Mouse (Mus musculus) stomach, postnatal 0 days (tissue): Measurements from ENCODE around the gene Dnajc8. TPM values are rescaled to one million over a fixed set of nuclear protein-coding genes. Genes with fewer than 3 reads are reported as not detected.

ENCODE experiments used
- ATAC-seq: fragments of 200-750 bp; cut with Nextera tagmentation; 2 replicates; pipeline ENCODE4 v1.8.0; 2017; ENCODE audit not compliant: low FRiP score, low TSS enrichment
- DNase-seq: peaks from one replicate; pipeline ENCODE4 v3.0.0-alpha.2; 2016; ENCODE audit warnings: low spot score
- H3K27ac ChIP-seq: fragments of 300-500 bp; sonication (generic); replicated peaks from 2 replicates; pipeline ENCODE4 v1.5.1; 2014; ENCODE audit warnings: mild to moderate bottlenecking, control low read depth
- H3K27me3 ChIP-seq: fragments of 300-500 bp; sonication (generic); 2 replicates; pipeline ENCODE4 v1.6.1; 2014; ENCODE audit warnings: low read length; ENCODE audit not compliant: control insufficient read depth, insufficient read depth
- H3K36me3 ChIP-seq: fragments of 300-500 bp; sonication (generic); 2 replicates; pipeline ENCODE4 v1.6.1; 2014; ENCODE audit warnings: low read length, mixed read lengths; ENCODE audit not compliant: control insufficient read depth, insufficient read depth
- H3K4me1 ChIP-seq: fragments of 300-500 bp; sonication (generic); replicated peaks from 2 replicates; pipeline ENCODE4 v1.6.1; 2014; ENCODE audit warnings: antibody characterized with exemption; ENCODE audit not compliant: control insufficient read depth, insufficient read depth
- H3K4me2 ChIP-seq: fragments of 300-500 bp; sonication (generic); replicated peaks from 2 replicates; pipeline ENCODE4 v1.6.1; 2014; ENCODE audit warnings: low read depth, mild to moderate bottlenecking, control low read depth, moderate library complexity
- H3K4me3 ChIP-seq: fragments of 300-500 bp; sonication (generic); 2 replicates; pipeline ENCODE4 v1.5.1; 2014; ENCODE audit warnings: low read depth, low read length, control low read depth
- H3K9ac ChIP-seq: fragments of 300-500 bp; sonication (generic); 2 replicates; pipeline ENCODE4 v1.6.1; 2014; ENCODE audit warnings: mild to moderate bottlenecking, low read length, control low read depth, mixed read lengths
- H3K9me3 ChIP-seq: fragments of 300-500 bp; sonication (generic); 2 replicates; pipeline ENCODE4 v1.6.1; 2016; ENCODE audit warnings: low read length; ENCODE audit not compliant: control insufficient read depth
- CTCF ChIP-seq: IDR thresholded peaks from 2 replicates; pipeline ENCODE4 v1.5.1; 2016; ENCODE audit warnings: antibody characterized with exemption, low read depth, mild to moderate bottlenecking, moderate library complexity
- EP300 ChIP-seq: optimal IDR thresholded peaks from 2 replicates; pipeline ENCODE3; 2016; ENCODE audit warnings: antibody characterized with exemption
- WGBS: fragments of 180-500 bp; shearing (Covaris S2); extraction: QIAGEN DNeasy Blood & Tissue Kit; methylation state at CpG from one replicate; pipeline ENCODE4 v1.1.7; 2014; 5-methylcytosine and 5-hydroxymethylcytosine counted together
- polyA plus RNA-seq: library from polyadenylated mRNA; unstranded; fragments of >200 nt; fragmentation: Nextera tagmentation; extraction: Ambion mirVana; gene quantifications from 2 replicates; pipeline ENCODE4 v1.2.1, GENCODE M21; 2015

Gene Dnajc8
- polyA plus RNA-seq, 1 experiment from 2014 or later, result 103 TPM

GRCm38 (mm10) chr4:132492178-132493060 is 42.9 kb upstream of the Dnajc8 start:
- TF ChIP-seq EP300, result no peak
- no peak for TF ChIP-seq CTCF
- WGBS, result 67% methylated on average over 10 of the region's 10 CpGs
- Histone ChIP-seq H3K27me3 (no peaks in the 10 kb centered on the region), H3K9me3 (no peaks in the 10 kb centered on the region), H3K36me3 (peaks cover 11% of the 10 kb centered on the region), H3K9ac (no peak overlapping the region), H3K4me3 (no peak overlapping the region), H3K4me2 (no peak overlapping the region), H3K27ac (no peak overlapping the region), H3K4me1 (no peaks in the 10 kb centered on the region)
- ATAC-seq (no peak), DNase-seq (no peak)

GRCm38 (mm10) chr4:132494271-132494918 is 41.0 kb upstream of the Dnajc8 start:
- DNase-seq (no peak), ATAC-seq (no peak)
- H3K9ac ChIP-seq, result no peak overlapping the region
- no peak overlapping the region for H3K4me3 ChIP-seq
- peaks cover 22% of the 10 kb centered on the region for H3K36me3 ChIP-seq
- WGBS, result 88% methylated on average over 20 of the region's 20 CpGs
- TF ChIP-seq CTCF (no peak), EP300 (no peak)
- no peaks in the 10 kb centered on the region for H3K4me1 ChIP-seq
- H3K27ac ChIP-seq, result no peak overlapping the region
- no peaks in the 10 kb centered on the region for H3K9me3 ChIP-seq
- H3K4me2 ChIP-seq, result no peak overlapping the region
- H3K27me3 ChIP-seq, result no peaks in the 10 kb centered on the region

- H3K4me2 ChIP-seq, result no peak overlapping the region
- peaks cover 21% of the 10 kb centered on the region for H3K36me3 ChIP-seq
- H3K27me3 ChIP-seq, result no peaks in the 10 kb centered on the region
- no peaks in the 10 kb centered on the region for H3K9me3 ChIP-seq
- DNase-seq (no peak), ATAC-seq (no peak)
- no peaks in the 10 kb centered on the region for H3K4me1 ChIP-seq
- H3K4me3 ChIP-seq, result no peak overlapping the region
- WGBS, result 92% methylated on average over 6 of the region's 6 CpGs
- TF ChIP-seq CTCF (no peak), EP300 (no peak)
- no peak overlapping the region for H3K27ac ChIP-seq
- H3K9ac ChIP-seq, result no peak overlapping the region
These were observed 33.7 kb upstream of the Dnajc8 start for GRCm38 (mm10) chr4:132501639-132502038.

GRCm38 (mm10) chr4:132503344-132503743 is 32.0 kb upstream of the Dnajc8 start:
- TF ChIP-seq CTCF (no peak), EP300 (no peak)
- H3K9ac ChIP-seq, result no peak overlapping the region
- H3K4me3 ChIP-seq, result no peak overlapping the region
- no peak overlapping the region for H3K27ac ChIP-seq
- H3K4me1 ChIP-seq, result no peaks in the 10 kb centered on the region
- DNase-seq, result no peak
- no peak for ATAC-seq
- H3K9me3 ChIP-seq, result no peaks in the 10 kb centered on the region
- WGBS, result 60% methylated on average over 11 of the region's 11 CpGs
- no peaks in the 10 kb centered on the region for H3K27me3 ChIP-seq
- H3K36me3 ChIP-seq, result 0 out of 2 replicates have a peak, but pooled peaks cover 10% of the 10 kb centered on the region
- H3K4me2 ChIP-seq, result no peak overlapping the region

- Histone ChIP-seq H3K27me3 (no peaks in the 10 kb centered on the region), H3K9me3 (no peaks in the 10 kb centered on the region), H3K36me3 (no peaks in the 10 kb centered on the region), H3K4me1 (no peaks in the 10 kb centered on the region), H3K9ac (no peak overlapping the region), H3K4me2 (no peak overlapping the region), H3K27ac (no peak overlapping the region), H3K4me3 (no peak overlapping the region)
- WGBS, result 71% methylated on average over 6 of the region's 6 CpGs
- ATAC-seq (no peak), DNase-seq (no peak)
- no peak for TF ChIP-seq CTCF
- no peak for TF ChIP-seq EP300
These were observed 30.2 kb upstream of the Dnajc8 start for GRCm38 (mm10) chr4:132505034-132505738.
